Mouse (Mus musculus) C2C12 (cell line): ENCODE data around the gene Ankrd17.

Experiments used
- CEBPB ChIP-seq: IDR thresholded peaks from one replicate; pipeline ENCODE4 v1.6.1; 2011; ENCODE audit warnings: low read depth, mild to moderate bottlenecking, control low read depth, moderate library complexity
- CTCF ChIP-seq: IDR thresholded peaks from one replicate; pipeline ENCODE4 v1.5.1; 2011; ENCODE audit not compliant: control insufficient read depth, insufficient read depth, insufficient read length
- FOSL1 ChIP-seq: IDR thresholded peaks from one replicate; pipeline ENCODE4 v1.8.0; 2011; ENCODE audit warnings: mild to moderate bottlenecking, low read length; ENCODE audit not compliant: poor library complexity, insufficient read depth, severe bottlenecking
- MAX ChIP-seq: IDR thresholded peaks from one replicate; pipeline ENCODE4 v1.6.1; 2011; ENCODE audit warnings: mild to moderate bottlenecking, control low read depth
- MYOD1 ChIP-seq: IDR thresholded peaks from one replicate; pipeline ENCODE4 v1.6.1; 2011; ENCODE audit warnings: low read depth; ENCODE audit not compliant: control insufficient read depth, insufficient read length
- MYOG ChIP-seq: IDR thresholded peaks from one replicate; pipeline ENCODE4 v1.6.1; 2011; ENCODE audit not compliant: control insufficient read depth, insufficient read length; ENCODE audit errors: extremely low read depth
- USF1 ChIP-seq: IDR thresholded peaks from one replicate; pipeline ENCODE4 v1.6.1; 2011; ENCODE audit warnings: low read depth, mild to moderate bottlenecking, control low read depth, moderate library complexity

DNA sequence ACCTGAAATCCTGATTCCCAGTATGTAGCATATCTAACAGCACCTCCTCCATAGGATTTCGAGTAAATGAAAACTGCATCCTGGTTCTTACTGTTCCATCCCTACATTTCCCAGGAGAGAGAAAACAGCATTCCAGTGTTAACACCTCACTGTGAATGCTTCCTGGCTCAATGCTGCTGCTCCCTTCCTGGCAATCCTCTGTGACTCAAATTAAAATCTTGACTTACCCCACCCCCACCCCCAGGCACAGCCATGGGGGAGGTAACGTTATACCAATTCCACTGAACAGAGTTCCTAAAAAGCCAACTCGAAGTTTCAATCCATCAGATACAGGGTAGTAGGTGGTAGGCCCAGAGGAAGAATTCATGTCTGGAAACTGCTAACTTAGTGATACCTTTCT is 143.4 kb downstream of the Ankrd17 start:
- TF ChIP-seq USF1 (no peak), CEBPB (no peak), CTCF (no peak), MAX (no peak), MYOG (no peak), MYOD1 (no peak), FOSL1 (no peak)
